Mouse (Mus musculus): ENCODE measurements at regions not wholly inside any gene's neighbourhood (a gene's known extent, or its start where the extent isn't known, plus 50 kb on each side); places are given as distances from the start of the nearest gene placed in this dataset.

DNA sequence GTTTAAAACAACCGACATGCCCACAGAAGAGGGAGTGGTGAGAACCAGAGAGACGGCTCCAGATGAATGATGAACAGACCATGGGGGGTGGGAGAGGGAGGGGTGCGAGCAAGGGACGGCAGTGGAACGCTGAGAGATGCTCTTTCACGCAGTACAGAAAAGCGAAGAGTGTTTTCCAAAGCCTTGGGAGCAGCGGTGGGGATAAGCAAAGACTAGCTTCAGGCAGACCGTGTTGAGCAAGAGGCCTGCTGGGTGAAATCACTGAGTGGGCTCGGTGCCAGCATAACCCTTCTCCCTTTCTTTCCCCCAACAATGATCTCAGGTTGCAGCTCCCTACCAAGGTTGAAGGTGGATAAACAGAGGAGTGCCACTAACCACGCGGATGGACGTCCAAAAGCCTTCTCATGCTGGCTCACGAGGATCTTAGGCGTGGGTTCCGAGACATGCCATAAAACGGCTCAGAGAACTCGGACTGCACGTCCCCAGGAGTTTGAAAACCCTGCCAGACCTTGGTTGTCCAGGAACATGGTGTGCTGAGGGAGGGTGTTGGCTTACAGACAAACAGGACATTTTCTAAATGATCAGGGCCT is 153.1 kb downstream of the Syk start:
- TF ChIP-seq EP300 (IDR thresholded peaks at IDR 0.05; ENCODE audit: low read depth), result peak; percentile 78
- no peak for TF ChIP-seq CTCF (IDR thresholded peaks at IDR 0.05; ENCODE audit: low read depth)
